Mouse (Mus musculus): ENCODE results near the gene Pxk.
"Not testable (repeated sequence)": the region's sequence is repeated elsewhere in the genome, so short reads cannot be mapped to it uniquely, and the experiment has no call there.

Pxk gene

DNA sequence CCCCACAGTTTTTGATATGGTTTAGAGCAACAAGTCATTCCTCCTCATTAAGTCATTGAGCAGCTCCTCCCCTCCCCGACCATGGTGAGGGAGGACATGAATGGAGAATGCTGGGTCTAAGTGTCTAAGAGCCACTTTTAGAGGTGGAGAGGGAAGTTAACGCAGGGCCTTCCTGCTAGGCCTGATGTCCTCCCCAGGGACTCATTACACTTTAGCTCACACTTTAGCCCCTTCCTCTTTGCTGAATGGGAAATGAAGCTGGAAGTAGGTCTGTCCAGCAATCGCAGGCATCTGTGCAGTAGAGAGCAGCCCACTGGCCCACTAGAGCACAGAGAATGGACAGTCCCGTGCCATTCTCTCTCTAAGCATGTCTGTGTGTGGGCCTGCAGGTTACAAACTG, 10.0 kb downstream of the Pxk start:
- no peak for DNase-seq

- DNase-seq, result no peak
Observed at GRCm38 (mm10) chr14:8108976-8109375, 11.0 kb downstream of the Pxk start.

- no peak for DNase-seq
Observed at GRCm38 (mm10) chr14:8111545-8111944, 13.5 kb downstream of the Pxk start.

DNA sequence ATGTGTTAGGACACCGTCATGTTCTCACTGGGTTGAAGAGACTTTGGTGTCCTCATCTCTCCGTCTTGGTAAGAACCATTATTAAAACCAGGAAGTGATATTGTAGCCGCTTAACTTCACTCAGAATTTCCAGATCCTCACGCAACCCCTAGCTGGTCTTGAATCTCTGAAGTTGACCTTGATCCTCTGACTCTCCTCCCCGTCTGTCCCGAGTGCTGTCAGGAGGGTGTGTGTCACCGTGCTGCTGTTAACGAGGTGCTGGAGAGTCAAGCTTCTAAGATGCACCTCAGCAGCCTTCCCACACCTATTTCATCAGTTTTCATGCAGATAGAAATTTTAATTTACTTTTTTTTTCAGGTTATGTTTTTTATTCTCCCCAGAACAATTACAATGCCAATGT, 14.0 kb downstream of the Pxk start:
- DNase-seq, result no peak

DNA sequence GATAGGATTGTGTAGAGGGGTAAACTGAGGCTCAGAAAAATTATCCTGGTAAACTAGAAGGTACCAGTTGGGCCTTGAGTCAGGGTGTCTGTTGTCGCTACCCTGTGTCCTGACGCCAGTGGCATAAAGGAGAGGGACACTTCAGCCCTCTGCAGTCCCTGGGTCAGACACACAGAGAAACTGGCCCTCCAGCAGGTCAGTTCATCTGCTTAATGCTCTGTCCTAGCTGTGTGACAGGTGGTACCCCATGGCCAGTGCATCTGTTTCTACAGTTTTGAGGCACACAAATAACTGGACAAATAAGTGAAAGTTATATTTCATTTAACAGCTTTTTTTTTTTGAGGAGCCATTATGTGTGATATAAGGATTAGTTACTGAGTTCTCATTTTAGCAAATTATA, 15.6 kb downstream of the Pxk start:
- peak; percentile 38 for DNase-seq

DNA sequence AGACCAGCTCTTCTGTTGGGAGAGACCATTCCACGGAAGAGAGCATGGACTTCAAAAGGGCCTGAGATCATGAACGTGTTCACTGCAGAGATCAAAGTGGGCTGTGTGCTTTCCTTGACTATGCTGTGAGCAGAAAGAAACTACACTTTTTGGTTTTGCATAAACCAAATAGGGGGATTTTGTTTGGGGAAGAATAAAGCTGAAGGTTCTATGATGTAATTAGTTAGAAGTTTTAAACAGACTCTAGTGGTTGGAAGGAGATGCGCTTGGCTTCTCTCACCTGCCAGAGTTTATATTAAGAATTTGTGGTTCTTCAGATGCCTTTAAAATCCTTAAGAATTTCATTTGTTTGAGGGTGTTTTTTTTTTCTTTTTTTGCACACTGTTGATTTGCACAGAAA, 16.3 kb downstream of the Pxk start:
- DNase-seq, result no peak

DNA sequence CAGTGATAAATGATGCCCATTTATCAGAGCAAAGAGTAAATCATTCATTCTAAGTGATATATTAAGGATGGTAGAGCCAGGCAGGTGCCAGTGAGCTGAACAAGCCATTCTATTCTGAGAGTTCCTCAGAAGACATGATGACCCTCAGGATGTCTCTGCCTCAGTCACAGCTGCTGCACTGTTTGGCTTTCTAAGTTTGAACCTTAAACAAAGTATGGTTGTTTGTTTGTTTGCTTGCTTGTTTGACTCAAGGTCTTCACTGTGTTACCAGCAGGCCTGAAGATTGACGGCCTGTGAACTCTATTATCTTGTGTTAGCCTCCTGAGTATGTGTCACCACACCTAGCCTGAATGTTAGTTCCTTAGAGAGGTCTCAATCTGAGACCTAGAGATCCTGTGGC, 16.7 kb downstream of the Pxk start:
- no peak for DNase-seq

DNA sequence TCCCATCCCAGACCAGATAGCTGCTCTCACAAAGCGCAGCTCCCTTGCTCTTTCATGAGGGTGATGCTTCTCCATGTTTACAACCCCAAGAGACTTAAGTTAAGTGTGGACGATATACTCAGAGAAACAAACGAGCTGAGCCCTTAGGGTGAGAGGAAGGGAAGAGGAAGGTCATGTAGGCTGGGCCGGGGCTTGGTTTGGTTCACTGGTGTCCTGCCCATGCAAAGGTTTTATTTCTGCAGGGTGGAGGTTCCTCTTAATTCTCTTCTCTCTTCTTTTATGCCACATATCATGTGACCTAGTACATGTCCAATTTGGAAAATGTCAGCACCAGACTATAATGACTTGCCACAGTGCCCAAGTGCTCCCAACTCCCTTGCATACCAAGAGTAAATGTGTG, 17.8 kb downstream of the Pxk start:
- DNase-seq, result no peak

DNA sequence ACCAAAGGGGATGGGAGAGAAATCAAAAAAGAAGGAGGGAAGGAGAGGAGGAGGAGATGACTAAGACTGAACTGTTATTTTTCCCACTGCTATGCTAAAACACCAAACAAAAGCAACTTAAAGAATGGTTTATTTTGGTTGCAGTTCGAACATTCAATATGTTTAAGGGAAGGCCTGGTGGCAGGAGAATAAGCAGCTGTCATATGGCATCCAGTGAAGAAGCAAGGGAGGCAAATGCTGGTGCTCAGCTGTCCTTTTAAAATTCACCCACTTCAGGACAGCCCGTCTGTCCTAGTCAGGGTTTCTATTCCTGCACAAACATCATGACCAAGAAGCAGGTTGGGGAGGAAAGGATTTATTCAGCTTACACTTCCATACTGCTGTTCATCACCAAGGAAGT, 19.4 kb downstream of the Pxk start:
- DNase-seq, result no peak

DNA sequence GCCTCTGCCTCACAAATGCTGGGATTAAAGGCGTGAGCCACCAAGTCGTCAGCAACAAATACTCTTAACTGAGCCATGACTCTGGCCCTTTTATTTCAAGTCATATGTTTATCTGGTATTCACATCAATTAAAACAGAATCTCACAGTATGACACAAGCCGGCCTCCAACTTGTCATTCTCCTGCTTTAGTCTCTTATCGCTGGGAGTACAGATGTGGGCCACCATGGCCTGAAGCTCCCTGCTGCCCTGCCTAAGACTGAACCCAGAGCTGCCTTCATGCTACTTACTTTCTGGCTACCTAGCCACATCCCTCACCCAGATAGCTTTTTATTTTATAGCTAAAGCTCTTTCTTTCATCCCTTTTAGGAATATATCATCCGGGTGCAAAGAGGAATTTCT, 21.4 kb downstream of the Pxk start:
- DNase-seq, result no peak

DNA sequence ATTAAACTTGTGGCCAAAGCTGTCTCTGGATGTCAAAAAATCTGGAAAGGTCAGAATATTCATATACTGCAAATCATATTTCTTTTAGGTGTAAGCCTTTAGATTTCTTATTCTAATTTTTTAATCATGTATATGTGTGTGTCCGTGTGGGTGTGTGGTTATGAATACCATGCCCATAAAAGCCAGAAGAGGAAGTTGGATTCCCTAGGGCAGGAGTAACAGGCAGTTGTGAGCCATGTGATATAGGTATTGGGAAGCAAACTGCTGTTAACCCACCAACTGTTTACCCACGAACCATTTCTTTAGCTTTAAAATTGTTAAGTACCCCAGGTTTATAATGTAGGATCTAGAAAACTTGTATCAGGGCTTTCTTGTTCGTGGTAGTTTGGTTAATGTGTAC, 21.9 kb downstream of the Pxk start:
- DNase-seq, result no peak

- peak; percentile 49 for DNase-seq
Observed at GRCm38 (mm10) chr14:8123141-8123540, 25.1 kb downstream of the Pxk start.

GRCm38 (mm10) chr14:8123611-8124010, 25.6 kb downstream of the Pxk start:
- DNase-seq, result not testable (repeated sequence)

- DNase-seq, result no peak
Observed at GRCm38 (mm10) chr14:8124046-8124881, 26.3 kb downstream of the Pxk start.

GRCm38 (mm10) chr14:8127971-8128370, 30.0 kb downstream of the Pxk start:
- DNase-seq, result no peak

GRCm38 (mm10) chr14:8132789-8133188, 34.8 kb downstream of the Pxk start:
- no peak for DNase-seq

DNA sequence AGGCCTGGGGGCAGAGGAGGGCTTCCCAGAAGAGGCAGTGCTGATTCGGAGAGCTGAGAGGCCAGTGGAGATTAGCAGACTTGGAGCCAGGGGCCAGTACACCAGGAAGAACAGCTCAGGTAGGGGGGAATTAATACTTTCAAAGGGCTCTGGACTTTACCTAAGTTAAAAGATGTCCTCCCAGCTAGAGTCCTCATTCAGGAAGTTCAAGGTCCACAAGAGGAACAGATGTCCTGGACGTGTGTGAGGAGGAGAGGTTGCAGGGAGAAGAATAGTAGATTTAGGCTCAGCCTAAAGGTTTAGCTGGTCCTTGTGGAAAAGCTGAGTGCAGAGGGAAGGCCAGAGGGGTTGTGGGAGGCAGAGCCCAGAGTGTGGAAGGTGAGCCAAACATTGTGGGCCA, 36.2 kb downstream of the Pxk start:
- no peak for DNase-seq

DNA sequence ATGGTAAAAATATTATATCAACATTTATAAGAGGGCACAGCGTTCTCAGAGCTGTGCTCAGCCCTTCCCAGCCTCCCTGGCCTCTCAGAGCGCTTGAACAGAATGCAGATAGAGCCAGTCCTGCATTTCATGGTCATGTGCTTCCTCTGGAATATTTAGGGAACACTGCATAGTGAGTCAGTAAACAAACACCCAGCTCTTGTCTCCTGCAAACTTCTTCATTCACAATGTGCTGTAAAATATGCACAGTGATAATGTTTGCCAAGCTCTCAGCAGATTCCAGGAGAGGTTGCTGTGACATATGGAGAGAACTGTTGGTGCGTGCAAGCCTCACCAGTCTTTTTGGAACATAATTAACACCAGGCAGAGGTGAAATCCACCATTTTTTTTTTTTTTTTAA, 37.1 kb downstream of the Pxk start:
- peak; percentile 59 for DNase-seq

GRCm38 (mm10) chr14:8139724-8140710, 42.0 kb downstream of the Pxk start:
- DNase-seq, result no peak

GRCm38 (mm10) chr14:8141131-8141530, 43.1 kb downstream of the Pxk start:
- DNase-seq, result no peak

GRCm38 (mm10) chr14:8145594-8146558, 47.9 kb downstream of the Pxk start:
- no peak for DNase-seq

DNA sequence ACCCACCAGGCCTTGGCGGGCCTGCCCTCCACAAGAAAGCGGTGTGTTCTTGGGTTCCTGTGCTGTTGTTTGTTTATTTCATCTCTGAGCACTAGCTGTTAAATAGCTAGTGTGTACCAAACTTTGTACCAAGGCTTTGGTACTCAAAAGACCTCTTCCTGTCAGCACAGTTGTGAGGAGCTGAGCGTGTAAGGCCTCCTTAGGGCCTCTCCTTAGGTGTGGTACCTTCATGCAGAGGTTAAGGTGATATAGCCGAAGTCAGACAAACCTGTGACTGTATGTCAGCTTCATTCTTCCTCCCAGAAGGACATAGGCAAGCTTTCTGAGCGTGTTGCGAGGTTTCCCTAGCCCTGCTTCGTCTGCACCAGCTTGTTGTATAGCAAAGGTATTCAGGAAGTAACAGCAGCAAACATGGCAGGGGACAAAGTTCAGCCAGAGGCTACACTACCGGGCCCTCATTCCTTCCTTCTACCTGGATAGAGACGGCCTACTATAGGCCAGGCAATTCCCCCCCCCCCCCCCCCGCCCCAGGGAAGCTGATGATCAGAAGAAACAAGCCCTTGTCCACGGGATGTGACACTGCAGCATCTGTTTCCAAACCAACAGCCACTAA, 48.7 kb downstream of the Pxk start:
- DNase-seq, result no peak

Data from cerebellum, adult 11-12 months (tissue).